Mouse (Mus musculus) liver, embryonic 11.5 days (tissue): Measurements from ENCODE around the gene Eftud2. TPM values are rescaled to one million over a fixed set of nuclear protein-coding genes. Genes with fewer than 3 reads are reported as not detected.

ENCODE experiments used
- ATAC-seq: fragments of 200-750 bp; cut with Nextera tagmentation; replicated peaks from 2 replicates; pipeline ENCODE4 v1.8.0; 2017; ENCODE audit warnings: moderate number of reproducible peaks, mild to moderate bottlenecking, moderate TSS enrichment, moderate library complexity; ENCODE audit not compliant: low FRiP score
- DNase-seq: peaks from one replicate; pipeline ENCODE4 v3.0.0-alpha.2; 2017; ENCODE audit warnings: low spot score
- H3K27ac ChIP-seq: fragments of 300-500 bp; sonication (generic); 2 replicates; pipeline ENCODE4 v1.5.1; 2014; ENCODE audit warnings: mild to moderate bottlenecking, low read depth, low read length, control low read depth
- H3K27me3 ChIP-seq: fragments of 300-500 bp; sonication (generic); replicated peaks from 2 replicates; pipeline ENCODE4 v1.6.1; 2014; ENCODE audit warnings: low read length, mixed read lengths; ENCODE audit not compliant: control insufficient read depth, insufficient read depth
- H3K36me3 ChIP-seq: fragments of 300-500 bp; sonication (generic); 2 replicates; pipeline ENCODE4 v1.6.1; 2014; ENCODE audit warnings: mild to moderate bottlenecking, low read length, moderate library complexity, mixed read lengths; ENCODE audit not compliant: control insufficient read depth, insufficient read depth
- H3K4me1 ChIP-seq: fragments of 300-500 bp; sonication (generic); replicated peaks from 2 replicates; pipeline ENCODE4 v1.6.1; 2014; ENCODE audit warnings: low read length, mixed read lengths; ENCODE audit not compliant: control insufficient read depth, insufficient read depth
- H3K4me2 ChIP-seq: fragments of 300-500 bp; sonication (generic); 2 replicates; pipeline ENCODE4 v1.6.1; 2014; ENCODE audit warnings: mild to moderate bottlenecking, control low read depth, moderate library complexity
- H3K4me3 ChIP-seq: fragments of 300-500 bp; sonication (generic); 2 replicates; pipeline ENCODE4 v1.5.1; 2014; ENCODE audit warnings: low read depth, low read length, control low read depth
- H3K9ac ChIP-seq: fragments of 300-500 bp; sonication (generic); 2 replicates; pipeline ENCODE4 v1.6.1; 2014; ENCODE audit warnings: low read depth, low read length, control low read depth
- H3K9me3 ChIP-seq: fragments of 300-500 bp; sonication (generic); 2 replicates; pipeline ENCODE4 v1.6.1; 2016; ENCODE audit warnings: low read length, inconsistent platforms, mixed read lengths; ENCODE audit not compliant: control insufficient read depth
- WGBS: fragments of 180-500 bp; shearing (Covaris S2); extraction: QIAGEN DNeasy Blood & Tissue Kit; methylation state at CpG from one replicate; pipeline ENCODE4 v1.1.7; 2014; 5-methylcytosine and 5-hydroxymethylcytosine counted together
- polyA plus RNA-seq: library from polyadenylated mRNA; unstranded; fragments of >200 nt; fragmentation: Nextera tagmentation; extraction: Ambion mirVana; gene quantifications from 2 replicates; pipeline ENCODE4 v1.2.1, GENCODE M21; 2014

Eftud2 gene
- polyA plus RNA-seq, 1 experiment from 2014 or later = 259 TPM

- ATAC-seq = no peak
- no peaks in the 10 kb centered on the region for H3K27me3 ChIP-seq
- 95% methylated on average over 11 of the region's 11 CpGs for WGBS
These were observed 21.8 kb downstream of the Eftud2 start for GRCm38 (mm10) chr11:102858951-102859350.

DNA sequence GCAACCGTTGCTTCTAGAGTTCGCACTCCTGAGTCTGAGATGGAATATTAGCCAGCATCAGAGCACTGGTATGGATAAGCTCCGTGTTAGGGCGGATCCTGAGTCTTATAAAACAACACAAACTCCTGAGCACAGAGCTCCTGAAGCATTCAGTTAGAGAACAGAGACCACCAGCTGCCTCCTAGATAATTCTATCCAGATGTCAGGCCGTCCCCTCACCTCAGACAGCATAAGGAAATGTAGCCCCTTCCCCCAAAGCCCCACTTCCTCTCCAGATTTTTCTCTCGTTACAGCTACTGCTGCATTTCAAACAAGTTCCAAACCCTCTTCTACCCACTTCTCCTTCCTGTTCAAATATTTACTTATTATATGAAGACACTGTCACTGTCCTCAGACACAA lies 24.8 kb downstream of the Eftud2 start:
- DNase-seq (no peak), ATAC-seq (no peak)
- H3K9ac ChIP-seq = no peak overlapping the region
- no peaks in the 10 kb centered on the region for H3K9me3 ChIP-seq
- peaks cover 42% of the 10 kb centered on the region for H3K36me3 ChIP-seq
- WGBS = 78% methylated on average over 6 of the region's 6 CpGs
- H3K27me3 ChIP-seq = no peaks in the 10 kb centered on the region
- no peak overlapping the region for H3K27ac ChIP-seq
- H3K4me1 ChIP-seq = no peaks in the 10 kb centered on the region
- H3K4me2 ChIP-seq = no peak overlapping the region
- H3K4me3 ChIP-seq = no peak overlapping the region

More at GRCm38 (mm10) chr11:102858951-102859350, 21.8 kb downstream of the Eftud2 start:
- H3K27ac ChIP-seq = no peak overlapping the region
- H3K36me3 ChIP-seq = peaks cover 50% of the 10 kb centered on the region
- H3K9me3 ChIP-seq = no peaks in the 10 kb centered on the region
- no peak overlapping the region for H3K4me3 ChIP-seq
- DNase-seq = no peak
- H3K9ac ChIP-seq = no peak overlapping the region
- no peaks in the 10 kb centered on the region for H3K4me1 ChIP-seq
- H3K4me2 ChIP-seq = no peak overlapping the region

- Histone ChIP-seq H3K4me2 (no peak overlapping the region), H3K9ac (no peak overlapping the region), H3K36me3 (peaks cover 40% of the 10 kb centered on the region), H3K27ac (no peak overlapping the region), H3K4me1 (no peaks in the 10 kb centered on the region), H3K4me3 (no peak overlapping the region), H3K9me3 (no peaks in the 10 kb centered on the region), H3K27me3 (no peaks in the 10 kb centered on the region)
- DNase-seq (no peak), ATAC-seq (no peak)
These were observed 27.0 kb downstream of the Eftud2 start for GRCm38 (mm10) chr11:102853760-102854159.

DNA sequence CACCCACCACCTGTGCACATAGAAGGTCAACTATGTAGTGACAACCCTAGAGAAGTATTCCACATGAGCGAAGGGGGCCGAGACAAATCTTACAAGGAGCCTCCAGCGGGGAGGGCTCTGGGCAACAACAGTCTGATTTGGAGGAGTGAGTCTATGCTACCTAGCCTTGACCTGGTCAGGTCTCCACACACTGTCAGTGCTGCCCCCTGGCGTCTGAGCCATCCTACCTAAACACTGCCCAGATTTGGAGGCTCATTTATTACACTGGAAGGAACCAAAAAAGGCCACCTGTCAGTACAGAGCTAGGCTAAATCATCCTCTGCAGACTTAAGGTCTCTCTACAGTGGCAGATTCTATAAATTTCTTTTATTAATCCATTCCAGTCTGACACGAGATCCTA lies 28.9 kb downstream of the Eftud2 start:
- DNase-seq = no peak
- Histone ChIP-seq H3K9me3 (no peaks in the 10 kb centered on the region), H3K4me1 (no peaks in the 10 kb centered on the region), H3K4me3 (no peak overlapping the region), H3K27me3 (no peaks in the 10 kb centered on the region), H3K36me3 (peaks cover 47% of the 10 kb centered on the region), H3K27ac (no peak overlapping the region), H3K9ac (no peak overlapping the region), H3K4me2 (no peak overlapping the region)
- 75% methylated on average over 5 of the region's 5 CpGs for WGBS
- ATAC-seq = no peak; the same call in 1 of the 2 replicates

- 79% methylated on average over 10 of the region's 10 CpGs for WGBS
- no peaks in the 10 kb centered on the region for H3K4me1 ChIP-seq
- no peak for ATAC-seq
These were observed 34.9 kb downstream of the Eftud2 start for GRCm38 (mm10) chr11:102845926-102846325.

DNA sequence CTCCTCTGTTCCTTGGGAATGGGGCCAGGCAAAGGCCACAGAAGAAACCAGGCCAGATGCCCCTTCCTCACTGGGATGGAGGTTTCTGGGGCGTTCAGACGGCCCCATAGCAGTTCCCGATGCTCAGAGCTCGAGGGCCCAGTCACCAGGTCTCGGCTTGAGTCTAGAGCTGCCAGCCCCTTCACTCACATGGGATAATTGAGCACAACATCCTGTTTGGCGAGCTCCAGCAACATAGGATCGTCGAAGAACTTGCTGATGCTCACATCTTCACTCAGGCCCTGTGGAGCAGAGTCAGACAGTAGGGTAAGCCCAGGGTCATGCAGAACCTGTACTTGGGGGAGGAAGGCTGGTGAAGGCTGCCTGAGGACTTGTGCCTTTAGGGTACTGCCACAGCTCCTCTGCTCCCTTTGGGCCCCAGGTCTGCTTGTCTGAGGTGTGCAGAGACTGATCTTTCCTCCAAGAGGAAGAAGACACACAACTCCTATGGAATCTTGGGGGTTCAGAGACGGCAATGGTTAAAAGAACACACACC lies 42.1 kb downstream of the Eftud2 start:
- no peaks in the 10 kb centered on the region for H3K27me3 ChIP-seq
- H3K4me2 ChIP-seq = no peak overlapping the region
- no peak for ATAC-seq
- H3K4me1 ChIP-seq = no peaks in the 10 kb centered on the region
- no peaks in the 10 kb centered on the region for H3K9me3 ChIP-seq
- H3K4me3 ChIP-seq = no peak overlapping the region
- H3K27ac ChIP-seq = no peak overlapping the region
- no peak for DNase-seq
- WGBS = 87% methylated on average over 9 of the region's 9 CpGs
- H3K9ac ChIP-seq = no peak overlapping the region
- peaks cover 32% of the 10 kb centered on the region for H3K36me3 ChIP-seq

More at GRCm38 (mm10) chr11:102845926-102846325, 34.9 kb downstream of the Eftud2 start:
- DNase-seq = no peak
- Histone ChIP-seq H3K27ac (no peak overlapping the region), H3K9ac (no peak overlapping the region), H3K27me3 (no peaks in the 10 kb centered on the region), H3K36me3 (peaks cover 57% of the 10 kb centered on the region), H3K4me2 (no peak overlapping the region), H3K4me3 (no peak overlapping the region), H3K9me3 (no peaks in the 10 kb centered on the region)

- no peak overlapping the region for H3K4me2 ChIP-seq
- peaks cover 32% of the 10 kb centered on the region for H3K36me3 ChIP-seq
- H3K27ac ChIP-seq = no peak overlapping the region
- no peaks in the 10 kb centered on the region for H3K27me3 ChIP-seq
- H3K4me1 ChIP-seq = no peaks in the 10 kb centered on the region
- DNase-seq (no peak), ATAC-seq (no peak)
- 88% methylated on average over 2 of the region's 2 CpGs for WGBS
- no peak overlapping the region for H3K9ac ChIP-seq
- H3K4me3 ChIP-seq = no peak overlapping the region
- no peaks in the 10 kb centered on the region for H3K9me3 ChIP-seq
These were observed 42.7 kb downstream of the Eftud2 start for GRCm38 (mm10) chr11:102838126-102838525.

GRCm38 (mm10) chr11:102837385-102837784 lies 43.4 kb downstream of the Eftud2 start:
- no peaks in the 10 kb centered on the region for H3K4me1 ChIP-seq
- DNase-seq (no peak), ATAC-seq (no peak)
- no peak overlapping the region for H3K9ac ChIP-seq
- H3K9me3 ChIP-seq = no peaks in the 10 kb centered on the region
- H3K36me3 ChIP-seq = peaks cover 30% of the 10 kb centered on the region
- no peak overlapping the region for H3K4me3 ChIP-seq
- H3K4me2 ChIP-seq = no peak overlapping the region
- H3K27me3 ChIP-seq = no peaks in the 10 kb centered on the region
- 94% methylated on average over 1 of the region's 1 CpGs for WGBS
- H3K27ac ChIP-seq = no peak overlapping the region

GRCm38 (mm10) chr11:102836146-102836545 lies 44.6 kb downstream of the Eftud2 start:
- ATAC-seq (no peak), DNase-seq (no peak)
- H3K27ac ChIP-seq = no peak overlapping the region
- no peak overlapping the region for H3K9ac ChIP-seq
- no peaks in the 10 kb centered on the region for H3K4me1 ChIP-seq
- no peak overlapping the region for H3K4me2 ChIP-seq
- H3K27me3 ChIP-seq = no peaks in the 10 kb centered on the region
- no peak overlapping the region for H3K4me3 ChIP-seq
- WGBS = 90% methylated on average over 9 of the region's 9 CpGs
- no peaks in the 10 kb centered on the region for H3K9me3 ChIP-seq
- peaks cover 21% of the 10 kb centered on the region for H3K36me3 ChIP-seq
